Mouse (Mus musculus): ENCODE results near the gene Pard3. TPM values are rescaled to one million over a fixed set of nuclear protein-coding genes. Genes with fewer than 3 reads are reported as not detected.

Gene Pard3
- total RNA-seq, 1 experiment from 2014 or later: 0.93 TPM

DNA sequence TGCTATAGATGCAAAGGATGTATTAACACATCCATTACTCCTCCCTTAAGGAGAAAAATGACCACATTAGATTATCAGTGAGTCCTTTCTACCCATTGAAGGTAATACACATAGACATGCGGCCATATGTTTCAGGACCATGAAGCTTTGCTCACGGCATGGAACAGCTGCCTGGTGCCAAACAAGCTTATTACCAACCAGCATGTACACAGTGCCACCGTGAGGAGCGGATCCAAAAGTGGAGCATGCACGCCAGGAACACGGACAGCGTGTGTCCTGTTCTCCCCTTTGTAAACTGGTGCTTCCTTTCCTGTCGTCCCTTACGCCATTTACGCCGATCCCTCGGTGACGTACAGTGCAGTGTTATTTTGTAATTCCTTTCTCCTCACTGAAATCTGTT, 232.2 kb downstream of the Pard3 start:
- no peak for ATAC-seq (ENCODE audit: extremely low read depth, insufficient number of reproducible peaks, low FRiP score, poor library complexity, severe bottlenecking)

- no peak for ATAC-seq (ENCODE audit: extremely low read depth, insufficient number of reproducible peaks, low FRiP score, poor library complexity, severe bottlenecking)
Measured at GRCm38 (mm10) chr8:127300493-127300892, 236.8 kb downstream of the Pard3 start.

DNA sequence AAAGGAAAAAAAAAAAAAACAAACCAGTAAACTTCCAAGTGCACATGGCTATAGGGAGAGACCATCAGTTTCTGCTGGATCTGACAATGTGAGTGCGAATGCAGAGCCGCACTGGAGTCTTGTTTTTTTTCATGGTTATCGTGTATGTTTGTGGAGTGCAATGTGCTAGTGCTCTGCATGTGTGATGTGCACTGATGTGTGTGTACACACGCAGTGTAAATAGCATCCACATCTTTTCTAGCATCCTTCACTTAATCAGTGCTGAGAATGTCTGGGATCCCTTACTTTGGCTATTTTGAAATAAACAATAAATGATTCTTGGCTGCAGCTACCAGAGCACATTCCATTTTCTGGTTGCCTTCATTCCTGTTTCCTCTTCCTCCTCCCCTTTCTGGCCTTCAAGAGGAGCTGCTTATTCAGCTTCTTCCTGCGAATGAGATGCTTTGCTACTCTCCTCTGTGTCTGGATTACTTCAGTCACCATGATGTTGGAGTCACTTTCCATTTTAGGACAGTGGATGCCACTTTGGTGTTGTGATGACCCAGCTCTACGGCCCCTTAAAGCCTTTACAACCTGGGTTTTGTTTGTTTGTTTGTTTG, 239.3 kb downstream of the Pard3 start:
- ATAC-seq (ENCODE audit: extremely low read depth, insufficient number of reproducible peaks, low FRiP score, poor library complexity, severe bottlenecking): no peak

DNA sequence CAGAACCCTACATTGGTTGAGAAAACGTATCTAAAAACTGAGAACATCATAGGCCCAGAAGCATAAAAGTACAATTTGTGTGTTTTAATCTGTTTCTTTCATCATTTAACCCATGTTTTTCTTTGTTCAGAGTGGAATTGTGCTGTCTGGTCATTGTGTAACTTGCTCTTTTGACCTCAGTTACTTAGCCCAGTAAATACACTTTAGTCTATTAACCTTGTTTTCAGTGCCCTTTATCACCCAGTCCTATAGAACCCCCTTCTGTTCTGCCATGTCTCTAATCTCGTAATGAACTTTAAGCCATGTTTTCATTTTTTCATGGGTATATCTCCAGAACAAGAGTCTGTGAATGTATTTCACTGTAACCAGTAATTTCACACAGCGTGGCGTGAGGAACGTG, 243.3 kb downstream of the Pard3 start:
- ATAC-seq (ENCODE audit: extremely low read depth, insufficient number of reproducible peaks, low FRiP score, poor library complexity, severe bottlenecking): no peak

GRCm38 (mm10) chr8:127309363-127309762, 245.7 kb downstream of the Pard3 start:
- no peak for ATAC-seq (ENCODE audit: extremely low read depth, insufficient number of reproducible peaks, low FRiP score, poor library complexity, severe bottlenecking)

DNA sequence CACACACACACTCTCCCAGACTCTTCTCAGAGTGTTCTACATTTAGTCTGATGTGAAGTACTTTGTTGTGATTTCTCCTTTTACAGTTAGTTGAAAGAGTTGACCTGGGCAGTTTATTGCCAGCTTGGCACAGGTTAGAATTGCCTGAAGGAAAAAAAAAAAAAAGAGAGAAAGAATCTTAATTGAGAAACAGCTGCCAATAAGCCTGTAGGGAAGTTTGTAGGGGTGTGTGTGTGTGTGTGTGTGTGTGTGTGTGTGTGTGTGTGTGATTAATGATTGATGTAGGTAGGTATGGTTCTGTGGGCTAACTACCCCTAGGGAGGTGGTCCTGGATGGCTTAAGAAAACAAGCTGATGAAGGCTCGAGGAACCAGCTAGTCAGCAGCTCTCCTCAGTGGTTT, 252.1 kb downstream of the Pard3 start:
- ATAC-seq (ENCODE audit: extremely low read depth, insufficient number of reproducible peaks, low FRiP score, poor library complexity, severe bottlenecking): no peak

- no peak for ATAC-seq (ENCODE audit: extremely low read depth, insufficient number of reproducible peaks, low FRiP score, poor library complexity, severe bottlenecking)
Measured at GRCm38 (mm10) chr8:127317914-127318313, 254.2 kb downstream of the Pard3 start.

GRCm38 (mm10) chr8:127318377-127319159, 254.9 kb downstream of the Pard3 start:
- ATAC-seq (ENCODE audit: extremely low read depth, insufficient number of reproducible peaks, low FRiP score, poor library complexity, severe bottlenecking): no peak

DNA sequence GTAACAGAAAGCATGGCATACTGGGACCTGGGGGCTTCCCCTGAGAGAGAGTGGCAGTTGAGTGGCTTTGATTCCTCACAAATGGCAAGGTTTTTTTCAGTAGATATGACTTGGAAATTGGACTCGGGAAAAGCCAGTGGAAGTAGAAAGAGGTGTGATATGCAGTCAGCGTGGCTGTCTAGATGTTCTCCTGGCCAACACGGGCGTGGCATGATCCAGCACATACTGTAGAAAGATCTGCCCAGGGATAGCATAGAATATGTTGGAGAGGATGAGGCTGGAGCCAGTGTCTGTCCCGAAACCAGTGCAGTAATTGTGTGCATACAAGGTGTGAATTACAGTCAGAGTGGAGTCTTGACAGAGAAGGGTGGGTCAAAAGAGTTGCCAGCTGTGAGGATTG, 257.2 kb downstream of the Pard3 start:
- no peak for ATAC-seq (ENCODE audit: extremely low read depth, insufficient number of reproducible peaks, low FRiP score, poor library complexity, severe bottlenecking)

- no peak for ATAC-seq (ENCODE audit: extremely low read depth, insufficient number of reproducible peaks, low FRiP score, poor library complexity, severe bottlenecking)
Measured at GRCm38 (mm10) chr8:127323583-127324360, 260.1 kb downstream of the Pard3 start.

DNA sequence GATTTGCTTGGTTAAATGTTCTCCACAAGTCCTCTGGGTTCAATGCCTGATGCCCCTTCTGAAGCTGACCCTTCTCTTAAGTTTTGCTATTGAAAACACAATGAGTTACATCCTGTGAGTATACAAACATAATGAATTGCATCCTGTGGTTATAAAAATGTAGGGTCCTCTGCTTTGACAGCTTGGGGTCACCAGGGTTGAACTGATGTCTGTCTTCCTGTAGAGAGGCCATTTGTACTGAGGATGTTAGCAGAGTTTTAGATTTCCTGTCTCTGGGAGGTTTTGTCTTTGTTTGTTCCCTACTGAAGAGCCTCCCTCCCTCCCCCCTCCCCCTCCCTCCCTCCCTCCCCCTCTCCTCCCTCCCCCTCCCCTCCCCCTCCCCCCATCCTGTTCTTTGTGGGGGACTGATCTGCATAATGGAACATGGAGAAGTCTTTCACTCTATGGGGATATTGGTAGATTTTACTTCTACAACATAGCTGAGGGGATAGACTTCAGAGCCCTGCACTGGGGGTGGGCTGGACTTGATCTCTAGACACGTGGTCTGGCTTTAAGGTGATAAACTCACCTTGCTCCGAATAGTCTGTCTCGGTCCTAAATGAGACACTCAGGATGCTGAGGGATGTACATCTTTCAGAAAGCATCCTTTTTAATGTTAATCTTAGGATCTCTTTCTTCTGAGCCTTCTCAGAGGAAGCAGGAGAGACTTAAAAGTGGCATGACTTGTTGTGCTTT, 261.3 kb downstream of the Pard3 start:
- no peak for ATAC-seq (ENCODE audit: extremely low read depth, insufficient number of reproducible peaks, low FRiP score, poor library complexity, severe bottlenecking)

DNA sequence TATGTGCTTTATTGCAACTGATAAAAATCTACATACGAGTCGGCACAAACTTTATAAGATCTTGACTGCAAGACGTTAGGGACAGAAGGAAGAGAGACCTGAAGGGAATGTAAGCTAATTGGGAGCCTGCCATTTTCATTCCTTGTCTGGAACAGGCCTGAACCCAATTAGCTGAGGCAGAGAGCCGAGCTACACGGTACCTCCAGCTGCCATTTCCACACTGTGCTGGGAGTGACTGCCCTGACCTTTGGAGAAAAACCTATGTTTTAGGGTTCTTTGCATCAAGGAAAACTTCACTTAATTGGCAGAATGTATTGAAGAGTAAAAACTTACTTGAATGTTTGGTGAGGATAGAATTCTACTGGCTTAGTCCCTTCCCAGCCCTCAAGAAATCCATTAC, 262.1 kb downstream of the Pard3 start:
- no peak for ATAC-seq (ENCODE audit: extremely low read depth, insufficient number of reproducible peaks, low FRiP score, poor library complexity, severe bottlenecking)

GRCm38 (mm10) chr8:127330258-127331187, 266.8 kb downstream of the Pard3 start:
- ATAC-seq (ENCODE audit: extremely low read depth, insufficient number of reproducible peaks, low FRiP score, poor library complexity, severe bottlenecking): no peak

- no peak for ATAC-seq (ENCODE audit: extremely low read depth, insufficient number of reproducible peaks, low FRiP score, poor library complexity, severe bottlenecking)
Measured at GRCm38 (mm10) chr8:127331751-127332150, 268.1 kb downstream of the Pard3 start.

- no peak for ATAC-seq (ENCODE audit: extremely low read depth, insufficient number of reproducible peaks, low FRiP score, poor library complexity, severe bottlenecking)
Measured at GRCm38 (mm10) chr8:127335216-127335615, 271.5 kb downstream of the Pard3 start.

DNA sequence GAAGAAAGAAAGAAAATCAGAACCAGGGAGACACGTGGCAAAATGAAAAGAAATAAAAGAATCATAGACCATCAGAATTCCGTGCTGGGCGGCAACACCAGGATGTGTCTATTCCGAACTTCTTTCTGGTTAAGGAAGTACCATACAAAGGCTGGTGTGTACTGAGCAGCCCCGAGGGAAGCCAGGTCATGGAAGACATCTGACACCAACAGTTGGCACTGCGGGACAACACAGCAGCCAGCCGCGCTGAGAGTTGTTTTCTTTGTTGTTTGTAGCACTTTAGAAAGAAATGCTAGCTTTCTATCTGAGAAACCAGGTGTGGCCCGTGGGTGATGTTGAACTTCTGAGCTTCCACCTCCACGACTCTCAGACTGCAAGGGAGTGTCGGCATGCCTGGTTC, 274.5 kb downstream of the Pard3 start:
- no peak for ATAC-seq (ENCODE audit: extremely low read depth, insufficient number of reproducible peaks, low FRiP score, poor library complexity, severe bottlenecking)

- ATAC-seq (ENCODE audit: extremely low read depth, insufficient number of reproducible peaks, low FRiP score, poor library complexity, severe bottlenecking): no peak
Measured at GRCm38 (mm10) chr8:127341046-127341445, 277.4 kb downstream of the Pard3 start.

GRCm38 (mm10) chr8:127343115-127343514, 279.4 kb downstream of the Pard3 start:
- ATAC-seq (ENCODE audit: extremely low read depth, insufficient number of reproducible peaks, low FRiP score, poor library complexity, severe bottlenecking): no peak

Data from neutrophil, adult 5-6 weeks (primary cell).